Mouse (Mus musculus): ENCODE data around the gene Anks3. TPM values are rescaled to one million over a fixed set of nuclear protein-coding genes. Genes with fewer than 3 reads are reported as not detected.

The Anks3 gene
- 42.7 TPM for polyA plus RNA-seq (2015; fragmentation: Illumina TruSeq; extraction: RNeasy Lipid Tissue Mini Kit (QIAGEN cat#74804); ENCODE audit: insufficient read depth, low replicate concordance)

DNA sequence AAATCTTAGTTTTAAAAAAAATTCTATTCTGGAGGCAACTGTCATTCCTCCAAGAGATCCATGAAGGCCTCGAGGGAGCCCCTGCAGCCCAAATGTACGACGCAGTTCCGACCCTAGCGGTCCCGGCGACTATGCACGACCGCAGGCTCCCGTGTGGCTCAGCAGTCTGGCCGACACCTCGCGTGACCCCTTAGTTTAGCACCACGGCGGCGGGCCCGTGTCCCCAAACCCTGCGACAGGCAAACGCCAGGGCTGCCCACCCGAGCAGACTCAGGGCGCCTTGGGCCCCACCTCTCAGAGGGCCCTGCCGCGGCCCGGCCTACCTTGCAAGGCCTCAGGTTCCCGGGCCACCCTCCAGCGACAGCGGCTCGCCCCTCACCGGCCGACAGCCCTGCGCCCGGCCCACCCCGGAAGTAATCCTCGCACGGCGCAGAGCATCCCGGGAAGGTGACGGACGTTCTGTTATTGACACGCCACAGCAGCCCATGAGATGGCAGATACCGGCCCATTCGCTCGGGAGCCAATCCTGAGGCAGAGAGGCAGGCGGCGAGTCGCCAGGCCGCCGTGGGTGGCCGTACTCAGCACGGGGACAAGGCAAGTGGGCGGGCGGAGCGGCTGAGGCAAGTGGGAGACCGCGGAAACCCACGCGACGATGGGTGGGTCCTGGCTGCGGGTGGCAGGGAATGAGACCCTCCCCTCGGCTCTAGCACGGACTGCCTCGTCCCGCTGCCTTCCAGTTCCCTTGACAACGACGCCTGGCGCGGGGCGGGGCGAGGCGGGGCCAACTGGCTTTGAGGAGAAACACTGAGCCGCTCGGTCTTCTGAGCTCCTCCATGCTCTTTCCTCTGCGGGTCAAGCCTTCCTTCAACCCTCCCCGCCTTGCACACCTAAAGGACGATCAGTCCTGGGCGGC, at the start of gene Anks3:
TSS of gene Anks3 (minus strand) at position 409 of the 913 bp plus-strand sequence.

DNA sequence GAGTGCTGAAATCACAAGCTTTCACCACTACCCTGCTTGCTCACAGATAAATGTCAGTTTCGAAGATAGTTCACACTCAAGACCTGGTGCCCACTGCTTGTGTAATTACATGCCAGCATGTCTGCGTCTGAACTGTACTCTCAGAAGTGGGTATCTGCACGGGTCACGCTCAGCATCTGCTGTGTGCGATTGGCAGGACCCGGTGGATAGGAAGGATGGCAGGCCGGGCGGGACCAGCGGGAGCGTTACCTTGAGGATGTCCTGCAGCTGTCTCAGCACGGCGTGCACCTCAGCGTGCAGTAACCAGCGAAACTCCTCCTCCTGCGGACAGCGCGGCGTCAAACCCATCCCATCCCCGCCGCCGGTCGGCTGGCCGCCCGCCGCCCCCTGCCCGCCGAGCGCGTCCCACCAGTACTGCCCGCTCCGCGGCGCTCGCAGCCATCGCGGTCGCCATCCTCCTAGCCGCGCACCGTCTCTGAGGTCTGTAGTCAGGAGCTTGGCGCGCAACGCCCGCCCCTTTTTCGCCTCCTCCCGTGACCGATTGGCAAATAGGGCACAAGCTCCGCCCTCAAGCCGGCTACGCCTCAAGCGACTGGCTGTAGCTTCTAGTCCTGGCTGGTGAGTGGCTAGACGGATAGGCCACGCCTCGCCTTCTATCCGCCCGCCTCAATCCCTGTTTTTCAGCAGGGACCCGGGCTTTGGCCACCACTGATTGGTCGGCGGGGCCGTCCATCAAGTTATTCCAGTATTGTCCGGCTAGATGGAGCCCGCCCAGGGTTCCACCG, 49.2 kb upstream of the Anks3 start, which contains the start of gene Rogdi:
TSS of gene Rogdi (minus strand) at position 500 of the 785 bp plus-strand sequence.

DNA sequence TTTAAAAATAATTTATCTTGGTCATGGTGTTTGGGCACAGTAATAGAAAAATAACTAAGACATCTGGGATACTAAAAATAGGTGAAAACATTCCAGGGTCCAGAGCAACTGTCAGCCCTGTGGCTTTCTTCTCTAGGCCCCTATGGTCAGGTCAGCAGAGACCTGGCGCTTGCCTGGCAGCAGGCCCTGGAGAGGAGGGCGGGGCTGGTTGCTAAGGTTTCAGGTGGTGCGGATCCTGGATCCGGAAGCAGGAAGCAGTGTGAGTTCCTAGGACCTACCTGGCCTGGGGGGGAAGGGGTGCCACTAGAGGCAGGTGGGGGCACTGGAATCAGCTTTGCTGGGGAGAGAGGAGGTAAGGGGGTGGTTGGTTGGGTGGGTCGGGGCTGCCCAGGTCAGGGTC, 43.1 kb upstream of the Anks3 start, which contains the start of gene Smim22:
TSS of gene Smim22 (plus strand) at position 222 of the 400 bp plus-strand sequence.

GRCm38 (mm10) chr16:4997553-4997952, 33.5 kb upstream of the Anks3 start, which contains the start of gene Sept12:
Gene Sept12, minus strand, starts transcription at chr16:4997852.

DNA sequence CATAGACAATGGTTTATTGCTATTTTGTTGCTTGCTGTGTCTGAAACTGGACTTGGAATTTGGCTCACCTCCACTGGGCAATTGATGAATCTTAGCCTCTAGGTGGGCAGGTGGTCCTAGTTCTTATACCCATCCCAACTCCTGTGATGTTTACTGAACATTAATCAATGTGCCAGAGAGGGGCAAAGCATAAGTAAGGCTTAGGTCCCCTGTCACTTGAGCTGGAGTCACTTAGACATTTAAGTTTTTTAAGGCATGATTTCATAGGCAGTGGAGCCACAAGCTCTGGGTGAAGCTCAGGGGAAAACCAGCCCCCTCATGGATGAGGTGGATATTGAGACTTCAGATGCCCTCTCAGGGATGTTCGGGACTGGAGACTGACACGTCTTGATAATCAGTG, 25.5 kb downstream of the Anks3 start, which contains the start of gene Nudt16l1:
TSS of gene Nudt16l1 (plus strand) at position 301 of the 400 bp plus-strand sequence.

Other genes starting within 250 kb of the Anks3 start
- 8.6 TPM for gene Nmral1, start 244.8 kb downstream of the Anks3 start, polyA plus RNA-seq (2015; fragmentation: Illumina TruSeq; extraction: RNeasy Lipid Tissue Mini Kit (QIAGEN cat#74804); ENCODE audit: insufficient read depth, low replicate concordance)
- 95.5 TPM for gene Hmox2, start 237.8 kb downstream of the Anks3 start, polyA plus RNA-seq (2015; fragmentation: Illumina TruSeq; extraction: RNeasy Lipid Tissue Mini Kit (QIAGEN cat#74804); ENCODE audit: insufficient read depth, low replicate concordance)
- 40.5 TPM for gene Cdip1, start 173.9 kb downstream of the Anks3 start, polyA plus RNA-seq (2015; fragmentation: Illumina TruSeq; extraction: RNeasy Lipid Tissue Mini Kit (QIAGEN cat#74804); ENCODE audit: insufficient read depth, low replicate concordance)
- gene 4930562C15Rik, start 128.8 kb downstream of the Anks3 start, polyA plus RNA-seq (2015; fragmentation: Illumina TruSeq; extraction: RNeasy Lipid Tissue Mini Kit (QIAGEN cat#74804); ENCODE audit: insufficient read depth, low replicate concordance) = not detected
- 20.6 TPM for gene Ubald1, start 83.9 kb downstream of the Anks3 start, polyA plus RNA-seq (2015; fragmentation: Illumina TruSeq; extraction: RNeasy Lipid Tissue Mini Kit (QIAGEN cat#74804); ENCODE audit: insufficient read depth, low replicate concordance)
- 49.0 TPM for gene Mgrn1, start 78.0 kb downstream of the Anks3 start, polyA plus RNA-seq (2015; fragmentation: Illumina TruSeq; extraction: RNeasy Lipid Tissue Mini Kit (QIAGEN cat#74804); ENCODE audit: insufficient read depth, low replicate concordance)
- gene Nudt16l1, start 25.4 kb downstream of the Anks3 start, polyA plus RNA-seq (2015; fragmentation: Illumina TruSeq; extraction: RNeasy Lipid Tissue Mini Kit (QIAGEN cat#74804); ENCODE audit: insufficient read depth, low replicate concordance) = 33.2 TPM
- not detected for gene Sept12, start 33.6 kb upstream of the Anks3 start, polyA plus RNA-seq (2015; fragmentation: Illumina TruSeq; extraction: RNeasy Lipid Tissue Mini Kit (QIAGEN cat#74804); ENCODE audit: insufficient read depth, low replicate concordance)
- gene Smim22, start 43.1 kb upstream of the Anks3 start, polyA plus RNA-seq (2015; fragmentation: Illumina TruSeq; extraction: RNeasy Lipid Tissue Mini Kit (QIAGEN cat#74804); ENCODE audit: insufficient read depth, low replicate concordance) = not detected
- gene Rogdi, start 49.3 kb upstream of the Anks3 start, polyA plus RNA-seq (2015; fragmentation: Illumina TruSeq; extraction: RNeasy Lipid Tissue Mini Kit (QIAGEN cat#74804); ENCODE audit: insufficient read depth, low replicate concordance) = 72.2 TPM
- gene Glyr1, start 85.7 kb upstream of the Anks3 start, polyA plus RNA-seq (2015; fragmentation: Illumina TruSeq; extraction: RNeasy Lipid Tissue Mini Kit (QIAGEN cat#74804); ENCODE audit: insufficient read depth, low replicate concordance) = 122 TPM
- gene Ubn1, start 85.9 kb upstream of the Anks3 start, polyA plus RNA-seq (2015; fragmentation: Illumina TruSeq; extraction: RNeasy Lipid Tissue Mini Kit (QIAGEN cat#74804); ENCODE audit: insufficient read depth, low replicate concordance) = 49.1 TPM
- gene Ppl, start 168.2 kb upstream of the Anks3 start, polyA plus RNA-seq (2015; fragmentation: Illumina TruSeq; extraction: RNeasy Lipid Tissue Mini Kit (QIAGEN cat#74804); ENCODE audit: insufficient read depth, low replicate concordance) = 1.7 TPM
- 0.18 TPM for gene Sec14l5, start 182.9 kb upstream of the Anks3 start, polyA plus RNA-seq (2015; fragmentation: Illumina TruSeq; extraction: RNeasy Lipid Tissue Mini Kit (QIAGEN cat#74804); ENCODE audit: insufficient read depth, low replicate concordance)
- gene Nagpa, start 239.8 kb upstream of the Anks3 start, polyA plus RNA-seq (2015; fragmentation: Illumina TruSeq; extraction: RNeasy Lipid Tissue Mini Kit (QIAGEN cat#74804); ENCODE audit: insufficient read depth, low replicate concordance) = 16.5 TPM

Measured in spleen, adult 10 weeks (tissue).